Mouse (Mus musculus): ENCODE results near the gene Gm17361. TPM values are rescaled to one million over a fixed set of nuclear protein-coding genes. Genes with fewer than 3 reads are reported as not detected.

Gene Gm17361
- polyA plus RNA-seq (2017; shearing (Covaris generic)), result not detected

DNA sequence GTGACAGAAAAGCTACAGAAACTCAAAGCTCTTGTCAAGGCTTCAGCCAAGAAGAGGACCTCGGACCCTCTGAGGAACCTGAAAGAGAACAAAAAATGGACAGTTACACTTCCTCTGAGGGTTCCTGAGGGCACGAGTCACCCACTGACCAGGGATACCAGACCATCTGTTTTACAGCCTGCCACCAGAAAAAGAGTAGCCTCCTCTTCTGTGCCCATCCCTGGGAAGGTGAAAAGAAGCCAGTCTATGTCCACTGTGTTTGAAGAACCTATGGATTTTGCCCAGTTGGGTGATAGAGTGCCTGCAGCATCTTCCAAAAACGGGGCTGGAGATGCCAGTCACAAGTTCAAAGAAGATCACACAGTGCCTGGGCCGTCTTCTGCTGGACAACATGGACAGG, at the start of gene Gm17361:
Gm17361 (plus strand) TSS at position 301 of the 400 bp plus-strand sequence.

Data from naive thymus-derived CD4-positive, alpha-beta T cell, adult 5 months (primary cell).